Mouse (Mus musculus) central nervous system, embryonic 18 days (tissue): ENCODE data around the gene Gm773. TPM values are rescaled to one million over a fixed set of nuclear protein-coding genes. Genes with fewer than 3 reads are reported as not detected.

ENCODE experiments used
- polyA plus RNA-seq: library from polyadenylated mRNA; depleted of rRNA; stranded (reverse); fragments of >200 nt; gene quantifications from 2 replicates; pipeline ENCODE4 v1.2.3, GENCODE M21; 2012; rRNA removed

Gene Gm773
- not detected in 2 replicates for polyA plus RNA-seq

DNA sequence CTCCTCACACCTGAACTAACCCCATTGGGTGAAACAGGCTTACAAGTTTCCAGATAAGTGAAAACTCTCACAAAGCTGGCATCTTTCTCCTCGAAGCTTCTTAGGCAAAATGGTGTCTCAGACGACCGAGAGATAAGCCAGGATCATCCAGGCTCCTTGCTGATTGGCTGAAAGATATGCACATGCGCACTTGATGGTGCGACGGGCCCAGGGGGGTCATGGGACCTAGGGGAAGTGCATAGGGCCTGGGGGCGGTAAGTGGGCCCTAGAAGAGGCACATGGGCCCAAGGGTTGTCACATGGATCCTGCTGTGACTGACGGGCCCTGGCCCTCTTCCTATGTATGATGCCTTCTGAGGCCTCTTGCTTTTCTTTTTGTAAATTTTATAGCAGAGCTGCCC lies at the start of gene Gm773:
Gm773 (minus strand) TSS at position 111 of the 400 bp plus-strand sequence.

Other genes starting within 250 kb of the Gm773 start
- 0.08 and 0.12 TPM in 2 replicates for gene 3830403N18Rik, start 76.3 kb downstream of the Gm773 start, polyA plus RNA-seq
- 4.0 and 4.4 TPM in 2 replicates for gene Zfp449, start 133.5 kb upstream of the Gm773 start, polyA plus RNA-seq
- gene Smim10l2a, start 161.7 kb upstream of the Gm773 start, polyA plus RNA-seq, result 31.8 and 34.2 TPM in 2 replicates
- not detected in 2 replicates for gene Gm2174, start 235.1 kb upstream of the Gm773 start, polyA plus RNA-seq
- 60.4 and 69.9 TPM in 2 replicates for gene Ints6l, start 242.0 kb upstream of the Gm773 start, polyA plus RNA-seq